Mouse (Mus musculus): Measurements from ENCODE around the gene Sigmar1.

The Sigmar1 gene

GRCm38 (mm10) chr4:41756440-41756839 lies 483 bp upstream of the Sigmar1 start:
- no peak for DNase-seq (ENCODE audit: low spot score)

- no peak for DNase-seq (ENCODE audit: low spot score)
Observed at GRCm38 (mm10) chr4:41754797-41755337, 1.1 kb downstream of the Sigmar1 start, which contains the start of gene Galt. TSS of gene Galt (plus strand) at chr4:41755228.

GRCm38 (mm10) chr4:41745021-41745420 lies 10.9 kb downstream of the Sigmar1 start:
- DNase-seq (ENCODE audit: low spot score) = no peak

GRCm38 (mm10) chr4:41744131-41744530 lies 11.8 kb downstream of the Sigmar1 start:
- DNase-seq (ENCODE audit: low spot score) = no peak

- peak; percentile 88 for DNase-seq (ENCODE audit: low spot score)
Observed at GRCm38 (mm10) chr4:41741158-41741560, 14.8 kb downstream of the Sigmar1 start.

GRCm38 (mm10) chr4:41740380-41741157 lies 15.4 kb downstream of the Sigmar1 start:
- DNase-seq (ENCODE audit: low spot score) = peak; percentile 78

GRCm38 (mm10) chr4:41739260-41739659 lies 16.7 kb downstream of the Sigmar1 start:
- DNase-seq (ENCODE audit: low spot score) = no peak

GRCm38 (mm10) chr4:41738256-41738603 lies 17.7 kb downstream of the Sigmar1 start:
- no peak for DNase-seq (ENCODE audit: low spot score)

- DNase-seq (ENCODE audit: low spot score) = peak; percentile 82
Observed at GRCm38 (mm10) chr4:41737602-41738255, 18.2 kb downstream of the Sigmar1 start.

GRCm38 (mm10) chr4:41731052-41731765 lies 24.7 kb downstream of the Sigmar1 start, which contains the start of gene Arid3c:
TSS of gene Arid3c (minus strand) at chr4:41731142.
- peak; percentile 52 for DNase-seq (ENCODE audit: low spot score)

GRCm38 (mm10) chr4:41726826-41727621 lies 28.9 kb downstream of the Sigmar1 start:
- DNase-seq (ENCODE audit: low spot score) = no peak

- peak; percentile 83 for DNase-seq (ENCODE audit: low spot score)
Observed at GRCm38 (mm10) chr4:41722918-41723351, 33.0 kb downstream of the Sigmar1 start, which contains the start of gene Dctn3. TSS of gene Dctn3 (minus strand) at chr4:41723170.

- no peak for DNase-seq (ENCODE audit: low spot score)
Observed at GRCm38 (mm10) chr4:41716834-41717233, 39.1 kb downstream of the Sigmar1 start.

- DNase-seq (ENCODE audit: low spot score) = peak; percentile 53
Observed at GRCm38 (mm10) chr4:41715596-41715995, 40.4 kb downstream of the Sigmar1 start.

- peak; percentile 43 for DNase-seq (ENCODE audit: low spot score)
Observed at GRCm38 (mm10) chr4:41715082-41715481, 40.9 kb downstream of the Sigmar1 start.

GRCm38 (mm10) chr4:41714276-41714675 lies 41.7 kb downstream of the Sigmar1 start:
- DNase-seq (ENCODE audit: low spot score) = peak; percentile 69

GRCm38 (mm10) chr4:41713197-41714067 lies 42.5 kb downstream of the Sigmar1 start, which contains the start of gene Rpp25l:
TSS of gene Rpp25l (minus strand) at chr4:41713534.
- DNase-seq (ENCODE audit: low spot score) = peak; percentile 92

- peak; percentile 51 for DNase-seq (ENCODE audit: low spot score)
Observed at GRCm38 (mm10) chr4:41712421-41713196, 43.3 kb downstream of the Sigmar1 start.

GRCm38 (mm10) chr4:41711705-41712375 lies 44.1 kb downstream of the Sigmar1 start:
- DNase-seq (ENCODE audit: low spot score) = peak; percentile 41

All from testis, postnatal 10 days (tissue).